Mouse (Mus musculus): ENCODE measurements around the gene Gm12216.

The Gm12216 gene

GRCm38 (mm10) chr11:53769760-53770124 is 89.3 kb downstream of the Gm12216 start, which contains the start of gene Irf1:
TSS of gene Irf1 (plus strand) at chr11:53770014.
- peak; percentile 95 for DNase-seq (ENCODE audit: low spot score)

- DNase-seq (ENCODE audit: low spot score) = no peak
Measured at GRCm38 (mm10) chr11:53769185-53769576, 89.9 kb downstream of the Gm12216 start.

- DNase-seq (ENCODE audit: low spot score) = no peak
Measured at GRCm38 (mm10) chr11:53768422-53769184, 90.5 kb downstream of the Gm12216 start.

GRCm38 (mm10) chr11:53764581-53764980 is 94.5 kb downstream of the Gm12216 start:
- no peak for DNase-seq (ENCODE audit: low spot score)

DNA sequence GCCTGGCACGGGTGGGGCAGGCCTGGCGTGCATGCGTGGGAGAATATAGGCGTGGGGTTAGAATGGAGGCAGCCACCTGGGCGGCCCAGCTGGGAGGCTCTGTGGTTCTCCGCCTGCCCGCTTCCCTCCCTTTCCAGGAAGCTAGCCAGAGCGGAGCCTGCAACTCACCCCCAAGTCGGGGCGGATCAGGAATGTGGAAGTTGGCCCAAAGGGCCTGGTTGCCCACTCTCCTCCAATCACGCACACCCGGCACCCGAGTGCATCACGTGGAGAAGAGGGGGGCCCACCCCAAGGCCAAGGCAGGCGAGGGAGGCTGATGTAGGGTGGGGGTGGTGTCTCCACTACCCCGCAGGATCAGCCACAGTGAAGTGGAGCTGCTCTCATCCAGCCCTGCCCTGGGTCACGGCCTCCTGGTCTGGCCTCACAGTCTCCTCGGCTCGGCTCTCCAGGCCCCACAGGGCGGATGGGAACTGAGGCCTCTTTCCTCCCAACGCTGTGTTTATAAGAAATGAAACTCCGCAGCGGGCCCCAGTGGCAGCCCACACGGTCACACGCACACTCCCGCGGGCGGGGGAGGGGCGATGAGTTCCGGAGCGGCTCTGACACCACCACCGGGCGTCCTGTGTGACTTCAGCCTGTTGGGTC is 95.4 kb downstream of the Gm12216 start:
- peak; percentile 95 for DNase-seq (ENCODE audit: low spot score)

DNA sequence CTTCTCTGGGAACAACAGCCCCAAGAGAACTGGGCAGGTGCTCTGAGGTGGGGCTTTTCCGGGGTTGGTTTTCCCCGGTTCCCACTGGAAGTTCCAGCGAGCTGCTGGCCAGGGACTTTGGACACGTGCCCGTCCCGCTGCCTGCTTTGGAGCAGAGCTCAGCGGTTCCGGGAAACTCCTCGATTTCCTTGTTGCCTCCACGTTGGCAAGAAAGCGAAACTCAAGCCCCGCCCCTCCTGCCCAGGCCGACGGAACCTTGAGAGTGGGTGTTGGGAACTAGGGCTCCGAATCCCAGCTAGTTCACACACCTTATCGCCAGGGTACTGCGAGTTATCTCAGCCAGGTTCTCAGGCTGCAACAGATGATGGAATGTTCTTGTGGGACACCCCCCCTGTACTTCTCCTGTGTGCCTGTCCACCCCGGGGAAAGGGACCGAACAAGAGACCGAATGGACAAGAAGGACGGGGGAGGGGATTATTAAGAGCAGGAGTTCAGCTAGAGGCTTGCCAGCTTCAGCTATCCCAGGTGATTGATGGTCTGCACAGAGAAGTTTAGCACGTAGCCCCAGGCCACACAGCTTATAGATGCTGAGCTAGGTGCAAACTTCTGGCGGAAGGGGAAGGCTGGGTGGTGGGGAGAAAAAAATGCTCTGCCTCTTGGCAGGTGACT is 96.1 kb downstream of the Gm12216 start:
- peak; percentile 95 for DNase-seq (ENCODE audit: low spot score)

- DNase-seq (ENCODE audit: low spot score) = peak; percentile 39
Measured at GRCm38 (mm10) chr11:53762426-53762825, 96.6 kb downstream of the Gm12216 start.

DNA sequence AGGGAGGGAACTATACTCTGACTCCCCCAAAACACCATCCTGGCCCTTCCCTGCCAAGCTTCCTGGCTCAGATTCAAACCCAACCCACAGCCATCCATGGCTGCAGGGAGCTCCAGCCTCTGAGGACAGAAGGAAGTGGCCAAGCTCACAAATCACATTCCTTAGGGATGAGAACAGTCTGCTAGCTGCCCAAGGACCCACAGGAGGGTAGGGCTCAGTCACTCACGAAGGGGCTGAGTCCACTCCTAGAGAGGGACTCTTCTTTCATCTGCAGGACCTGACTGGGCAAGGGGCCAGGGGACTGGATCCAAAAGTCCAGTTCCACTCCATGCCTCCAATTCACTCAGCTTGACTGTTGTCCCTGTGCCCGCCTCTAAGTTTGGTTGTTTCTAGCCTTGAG is 97.2 kb downstream of the Gm12216 start:
- peak; percentile 88 for DNase-seq (ENCODE audit: low spot score)

GRCm38 (mm10) chr11:53761284-53761683 is 97.8 kb downstream of the Gm12216 start:
- DNase-seq (ENCODE audit: low spot score) = peak; percentile 44

- DNase-seq (ENCODE audit: low spot score) = peak; percentile 43
Measured at GRCm38 (mm10) chr11:53759545-53760406, 99.3 kb downstream of the Gm12216 start.

- DNase-seq (ENCODE audit: low spot score) = peak; percentile 42
Measured at GRCm38 (mm10) chr11:53758791-53759351, 100.2 kb downstream of the Gm12216 start.

DNA sequence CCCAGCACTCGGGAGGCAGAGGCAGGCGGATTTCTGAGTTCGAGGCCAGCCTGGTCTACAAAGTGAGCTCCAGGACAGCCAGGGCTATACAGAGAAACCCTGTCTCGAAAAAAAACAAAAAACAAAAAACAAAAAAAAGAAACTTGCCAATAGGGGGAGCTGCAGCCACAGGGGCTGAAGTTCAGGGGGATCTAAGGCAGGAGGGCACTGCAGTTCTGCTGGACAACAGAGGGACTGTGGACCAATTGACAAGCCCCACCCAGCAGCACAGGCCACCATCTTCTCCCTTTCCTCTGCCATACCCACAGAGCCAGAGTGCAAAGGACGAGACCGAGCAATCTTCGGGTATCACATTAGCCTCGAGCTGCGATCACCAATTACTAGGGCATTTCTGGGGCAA is 101.0 kb downstream of the Gm12216 start:
- DNase-seq (ENCODE audit: low spot score) = peak; percentile 43

DNA sequence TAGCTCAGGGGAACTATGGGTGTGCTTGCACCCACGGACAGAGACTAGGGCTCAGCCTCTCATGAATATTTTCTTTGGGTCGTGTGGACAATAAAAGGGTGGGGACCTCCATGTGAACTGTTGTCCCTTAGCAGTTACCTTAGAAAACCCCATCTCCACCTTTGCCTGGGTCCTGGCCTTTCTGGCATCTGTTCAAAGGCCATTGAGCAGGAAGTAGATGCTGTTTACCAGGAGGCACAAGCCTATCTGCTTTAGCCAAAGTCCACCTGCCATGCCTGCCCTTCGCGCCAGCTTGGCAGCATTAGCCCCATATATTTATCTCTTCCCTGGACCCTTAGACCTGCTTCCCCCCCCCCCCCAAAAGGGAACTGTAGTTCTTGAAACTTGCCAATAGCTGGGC is 101.4 kb downstream of the Gm12216 start:
- DNase-seq (ENCODE audit: low spot score) = peak; percentile 33

DNA sequence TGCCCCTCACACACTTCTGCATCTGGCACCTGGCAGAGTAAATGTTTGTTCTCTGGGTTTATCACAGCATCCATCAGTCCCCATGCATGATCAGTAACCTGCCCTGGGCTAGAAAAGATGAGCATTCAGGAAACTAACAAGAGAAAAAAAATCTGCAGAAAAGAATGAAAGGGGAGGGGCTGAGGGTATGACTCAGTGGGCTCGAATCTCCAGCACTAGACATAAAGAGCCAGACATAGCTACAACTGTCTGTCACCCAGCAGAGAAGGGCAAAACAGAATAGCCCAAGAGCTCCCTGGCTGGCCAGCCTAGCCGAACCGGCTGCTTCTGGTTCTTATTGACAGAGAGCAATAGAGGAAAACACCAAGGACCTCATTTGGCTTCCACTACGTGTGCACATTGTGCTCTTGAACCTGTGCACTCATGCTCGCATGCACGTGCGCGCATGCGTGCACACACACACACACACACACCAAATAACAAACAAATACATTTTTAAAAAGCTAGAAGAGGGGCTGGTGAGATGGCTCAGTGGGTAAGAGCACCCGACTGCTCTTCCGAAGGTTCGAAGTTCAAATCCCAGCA is 104.0 kb downstream of the Gm12216 start:
- no peak for DNase-seq (ENCODE audit: low spot score)

- no peak for DNase-seq (ENCODE audit: low spot score)
Measured at GRCm38 (mm10) chr11:53749716-53750352, 109.2 kb downstream of the Gm12216 start.

DNA sequence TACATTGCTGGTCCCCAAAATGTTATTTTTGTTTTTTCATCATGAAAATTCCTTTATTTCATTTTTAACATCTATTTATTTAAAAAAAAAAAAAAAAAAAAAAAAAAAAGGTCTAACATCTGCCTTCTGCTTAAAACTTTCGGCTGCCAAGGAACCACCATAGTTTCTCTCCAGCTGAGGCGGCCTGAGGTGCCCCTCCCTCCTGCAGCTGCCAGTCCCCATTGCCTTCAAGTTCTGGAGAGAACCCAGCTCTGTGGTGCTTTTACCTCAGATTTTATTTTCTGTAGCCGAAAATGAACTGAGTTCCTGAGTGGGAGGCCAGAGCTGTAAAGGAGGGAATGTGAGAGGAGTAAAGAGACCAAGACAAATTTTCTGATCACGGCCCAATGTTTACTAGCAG is 109.8 kb downstream of the Gm12216 start:
- DNase-seq (ENCODE audit: low spot score) = no peak

DNA sequence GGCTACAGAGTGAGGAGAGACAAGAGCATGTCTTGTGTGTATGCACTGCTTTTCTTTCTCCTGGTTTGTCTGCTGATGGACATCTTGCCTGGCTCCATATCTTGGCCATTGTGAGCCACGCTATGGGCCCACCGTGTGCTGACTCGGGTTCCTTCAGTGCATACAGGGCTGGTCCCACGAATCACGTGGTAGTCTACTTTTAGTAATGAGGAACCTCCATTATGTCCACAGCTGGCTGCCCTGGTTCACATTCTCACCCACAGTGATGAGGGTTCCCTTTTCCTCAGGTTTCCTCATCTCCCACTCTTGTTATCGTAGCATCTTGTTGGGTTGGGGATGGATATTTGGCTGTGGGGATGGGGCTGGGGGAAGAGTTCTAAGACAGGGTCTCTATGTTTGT is 110.4 kb downstream of the Gm12216 start:
- no peak for DNase-seq (ENCODE audit: low spot score)

DNA sequence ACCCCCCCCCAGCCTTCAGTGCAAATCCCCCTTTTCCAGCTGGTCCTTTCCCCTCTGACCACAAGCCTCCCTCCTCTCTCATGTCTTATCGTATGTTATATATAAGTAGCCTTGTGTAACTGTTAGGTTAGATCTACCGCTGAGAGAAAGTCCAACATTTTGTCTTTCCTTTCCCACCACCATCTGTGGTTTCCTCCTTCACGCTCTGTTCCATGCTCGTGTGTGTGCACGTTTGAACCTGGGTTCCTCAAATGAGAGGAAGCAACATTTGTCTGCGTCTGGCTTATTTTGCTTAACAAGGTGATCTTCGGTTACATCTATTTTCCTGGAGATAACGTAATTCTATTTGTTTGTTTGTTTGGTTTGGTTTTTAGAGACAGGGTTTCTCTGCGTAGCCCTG is 111.1 kb downstream of the Gm12216 start:
- DNase-seq (ENCODE audit: low spot score) = no peak

DNA sequence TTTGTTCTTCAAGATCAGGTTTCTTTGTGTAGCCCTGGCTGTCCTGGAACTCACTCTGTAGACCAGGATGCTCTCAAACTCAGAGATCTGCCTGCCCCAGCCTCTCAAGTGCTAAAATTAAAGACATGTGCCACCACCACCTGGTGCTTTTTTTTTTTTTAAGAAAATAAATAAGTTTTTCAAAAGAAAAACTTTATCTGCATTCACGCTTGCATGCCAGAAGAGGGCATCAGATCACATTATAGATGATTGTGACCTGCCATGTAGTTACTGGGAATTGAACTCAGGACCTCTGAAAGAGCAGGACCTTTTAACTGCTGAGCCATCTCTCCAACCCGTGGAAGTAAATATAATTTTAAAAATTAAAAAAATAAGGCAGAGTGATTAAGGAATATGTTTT is 113.8 kb downstream of the Gm12216 start:
- no peak for DNase-seq (ENCODE audit: low spot score)

DNA sequence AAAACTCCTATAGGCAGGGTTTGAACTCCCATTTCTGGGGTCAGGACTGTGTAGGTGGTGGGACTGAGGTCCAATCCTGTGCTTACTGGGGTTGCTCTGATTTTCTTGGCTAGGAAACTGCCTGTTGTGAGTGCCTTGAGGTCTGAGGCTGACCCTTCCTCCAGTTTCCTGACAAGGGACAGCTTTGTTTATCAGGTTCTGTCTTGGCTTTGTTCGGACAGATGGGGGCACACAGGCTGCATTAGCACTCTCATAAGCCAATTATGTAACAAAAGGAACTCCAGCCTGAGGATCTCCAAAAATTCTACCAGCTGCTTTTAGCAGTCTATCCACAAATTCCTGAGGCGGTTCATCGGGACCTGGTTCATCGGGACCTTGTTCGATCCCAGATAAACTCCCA is 116.7 kb downstream of the Gm12216 start:
- DNase-seq (ENCODE audit: low spot score) = no peak

DNA sequence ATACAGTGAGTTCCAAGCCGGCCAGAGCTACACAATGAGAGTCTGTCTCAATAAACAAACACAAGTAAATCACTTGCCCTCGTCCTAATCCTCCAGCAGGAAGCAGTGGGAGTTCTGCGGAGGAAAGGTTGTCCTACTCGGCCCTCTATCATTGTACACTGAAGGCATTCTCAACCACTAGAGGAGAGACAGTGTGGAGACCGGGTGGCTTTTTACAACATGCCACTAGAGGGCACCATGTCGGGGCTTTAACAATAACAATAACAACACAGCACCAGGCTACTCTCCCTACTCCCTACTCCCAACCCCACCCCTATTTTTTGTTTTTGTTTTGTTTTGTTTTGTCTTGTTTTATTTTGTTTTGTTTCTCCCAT is 121.5 kb downstream of the Gm12216 start:
- DNase-seq (ENCODE audit: low spot score) = peak; percentile 68
